Mouse (Mus musculus) ZHBTc4 (cell line): ENCODE results near the gene Tyrobp.

ENCODE experiments used
- DNase-seq: peaks from one replicate; pipeline ENCODE4 v3.0.0-alpha.2; 2011; ENCODE audit warnings: low read depth, low spot score

Tyrobp gene

GRCm38 (mm10) chr7:30463568-30463967, 50.0 kb downstream of the Tyrobp start:
- DNase-seq: peak; percentile 72

- peak; percentile 33 for DNase-seq
Measured at GRCm38 (mm10) chr7:30463996-30464395, 50.4 kb downstream of the Tyrobp start.

GRCm38 (mm10) chr7:30464816-30465300, 51.3 kb downstream of the Tyrobp start:
- peak; percentile 45 for DNase-seq
